In the genomic region with DNA sequence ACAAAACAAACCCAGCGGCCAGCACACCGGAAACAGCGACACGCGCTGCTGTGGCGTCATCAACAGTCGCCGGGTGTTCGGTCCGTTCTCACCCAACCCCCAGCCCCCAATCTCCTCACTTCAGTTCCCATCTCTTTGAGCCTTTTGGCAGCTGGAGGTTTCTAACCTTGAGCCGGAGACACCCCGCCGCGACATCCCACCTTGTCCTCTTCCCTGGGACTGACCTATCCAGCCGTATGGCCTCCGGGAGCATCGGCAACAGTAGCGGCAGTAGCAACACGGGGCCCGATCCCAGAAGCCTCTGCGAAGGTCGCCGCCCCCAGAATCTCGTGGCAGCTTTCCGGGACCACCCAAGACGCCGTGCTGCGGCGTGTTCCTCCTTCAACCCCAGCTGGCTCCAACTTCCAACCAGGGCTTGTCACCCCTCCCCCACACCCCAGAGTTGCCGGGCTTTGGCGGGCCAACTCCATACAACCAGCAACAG, we compare ENCODE assay signal across 8 mouse cellular contexts. TPM values are rescaled to one million over a fixed set of nuclear protein-coding genes. Genes with fewer than 3 reads are reported as not detected.
DNase-seq lines count a peak whose midpoint lies in the region; ATAC-seq lines count a peak whose summit lies in the region.

A gene (minus strand): TSS at position 303 of the 484 bp plus-strand sequence.

- peak; percentile 71 to 74 for DNase-seq in adrenal gland, adult 18-20 months (ENCODE audit: low spot score in 2 of 2)
- DNase-seq in embryo, embryonic 10.5 days (ENCODE audit: low spot score), result peak; percentile 89
- DNase-seq in gastrocnemius, postnatal 14 days, result peak; percentile 90
- DNase-seq in left cerebral cortex, postnatal 10 days (ENCODE audit: extremely low spot score in 1 of 2, low spot score in 2 of 2), result peak; percentile 69 to 93
- DNase-seq in right cerebral cortex, postnatal 10 days (ENCODE audit: low spot score in 2 of 2), result peak; percentile 92
- peak; percentile 84 for DNase-seq in urinary bladder, postnatal 14 days (ENCODE audit: low spot score)

- peak; percentile 87 for ATAC-seq in inflammation-experienced regulatory T-cells, adult 6 months
- peak; percentile 98 for ATAC-seq in megakaryocyte progenitor cell, adult 5-6 weeks (replicated peaks; ENCODE audit: poor library complexity)

- intact Hi-C loops in gastrocnemius, postnatal 14 days (cut with DNase I; ENCODE audit: low total_unique reads), result no loop called here
- intact Hi-C loops in left cerebral cortex, postnatal 10 days (cut with DNase I), result no loop called here

RNA-seq across cellular contexts. Expression of the gene that starts here (rescaled TPM):
- total RNA-seq in adrenal gland, adult 18-20 months (2021), result 1 to 10 TPM; 5.7 to 6.2 TPM
- 1 to 10 TPM; 2.9 to 4.2 TPM for total RNA-seq in gastrocnemius, postnatal 14 days (2021)
- polyA plus RNA-seq in inflammation-experienced regulatory T-cells, adult 6 months (2017; shearing (Covaris generic)), result 10 to 100 TPM in 1 of 3 experiments, 1 to 10 TPM in 2; 5.3 to 12.8 (median 6.4) TPM
- 10 to 100 TPM; 17.5 to 30.4 TPM for total RNA-seq in left cerebral cortex, postnatal 10 days (2021)
- 8.4 TPM in 2 replicates for total RNA-seq in megakaryocyte progenitor cell, adult 5-6 weeks (2015)
- 4.8 and 12.2 TPM in 2 replicates for total RNA-seq in megakaryocyte progenitor cell, adult 5-6 weeks (2017)

Comparison
In these comparisons a context has a peak if more than half of its experiments do, and no peak if none do; other contexts are left out.
1. Peak in every context shown above with its lines: DNase-seq and ATAC-seq.